Mouse (Mus musculus): ENCODE data around the gene Adgrf4. TPM values are rescaled to one million over a fixed set of nuclear protein-coding genes. Genes with fewer than 3 reads are reported as not detected.

Gene Adgrf4
- polyA plus RNA-seq, 1 experiment, result not detected

DNA sequence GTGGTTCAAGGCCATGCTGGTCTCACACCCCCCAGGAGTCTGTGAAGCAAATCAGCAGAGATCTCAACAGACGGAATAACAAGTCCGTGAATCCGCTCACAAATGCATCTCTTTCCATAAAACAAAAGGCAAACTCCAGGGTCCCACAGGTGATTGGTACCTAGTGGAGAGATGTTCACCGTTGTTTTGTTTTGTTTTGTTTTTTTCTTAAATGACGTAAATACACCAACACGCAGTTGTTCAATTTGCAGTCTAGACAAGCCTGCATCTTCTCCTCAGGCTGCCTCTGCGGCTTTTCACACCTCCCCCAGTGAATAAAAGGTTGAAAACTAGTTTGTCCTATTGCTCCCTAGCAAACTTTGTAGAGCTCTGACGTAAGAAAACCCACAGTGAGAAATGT, 80.8 kb downstream of the Adgrf4 start, which contains the start of gene Opn5:
Gene Opn5, minus strand, starts transcription at position 101 of the 400 bp plus-strand sequence.
- Histone ChIP-seq H3K4me3 (ENCODE audit: low read depth, low read length) (no peak within 1 kb of the TSS), H3K4me1 (ENCODE audit: control insufficient read depth, insufficient read depth, insufficient read length, low read length) (no peaks in the 10 kb centered on the region), H3K36me3 (ENCODE audit: control insufficient read depth, insufficient read depth, low read length) (no peaks in the 10 kb centered on the region), H3K27me3 (ENCODE audit: control insufficient read depth, insufficient read depth, low read length) (peaks cover 3% of the 10 kb centered on the region; the same call in 1 of the 2 replicates), H3K27ac (ENCODE audit: insufficient read depth, low read depth, low read length) (no peak within 1 kb of the TSS)
- no peak for TF ChIP-seq POLR2A (IDR thresholded peaks at IDR 0.05; ENCODE audit: low read depth, low read length)
- TF ChIP-seq CTCF (IDR thresholded peaks at IDR 0.05; ENCODE audit: extremely low read depth, insufficient read length, insufficient replicate concordance, low read depth, low read length), result no peak
- 68% methylated on average over 8 of the region's 8 CpGs for WGBS

DNA sequence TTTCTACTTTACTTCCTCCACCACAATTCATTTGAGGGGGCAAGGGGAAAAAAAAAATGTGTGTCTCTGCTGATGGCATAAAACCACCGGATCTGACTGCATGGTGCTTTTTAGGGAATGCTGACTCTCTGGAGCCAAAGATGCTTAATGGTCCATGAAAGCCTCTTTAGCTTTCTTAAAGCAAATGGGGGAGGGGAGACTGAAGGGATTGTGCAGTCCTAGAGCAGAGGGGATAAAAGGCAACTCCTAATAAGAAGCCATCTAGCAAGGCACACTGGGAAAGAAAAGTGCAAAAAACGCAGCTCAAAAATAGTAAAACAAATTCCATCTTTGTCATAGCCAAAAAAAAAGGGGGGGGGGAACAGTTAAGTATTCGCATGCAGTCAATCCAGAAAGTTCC, 83.8 kb downstream of the Adgrf4 start:
- H3K27ac ChIP-seq (ENCODE audit: insufficient read depth, low read depth, low read length), result no peak overlapping the region
- TF ChIP-seq POLR2A (IDR thresholded peaks at IDR 0.05; ENCODE audit: low read depth, low read length) (no peak), CTCF (IDR thresholded peaks at IDR 0.05; ENCODE audit: extremely low read depth, insufficient read length, insufficient replicate concordance, low read depth, low read length) (no peak)
- H3K27me3 ChIP-seq (ENCODE audit: control insufficient read depth, insufficient read depth, low read length), result peaks cover 3% of the 10 kb centered on the region; the same call in 1 of the 2 replicates
- no peaks in the 10 kb centered on the region for H3K36me3 ChIP-seq (ENCODE audit: control insufficient read depth, insufficient read depth, low read length)
- no peaks in the 10 kb centered on the region for H3K4me1 ChIP-seq (ENCODE audit: control insufficient read depth, insufficient read depth, insufficient read length, low read length)
- H3K4me3 ChIP-seq (ENCODE audit: low read depth, low read length), result no peak overlapping the region
- 69% methylated on average over 3 of the region's 3 CpGs for WGBS

Other genes with a start within 250 kb of the Adgrf4 start
- not detected in 2 replicates for gene Opn5, start 80.9 kb downstream of the Adgrf4 start, polyA plus RNA-seq (2012; rRNA removed)
- gene Adgrf2, start 49.9 kb upstream of the Adgrf4 start, polyA plus RNA-seq (2012; rRNA removed), result 0.05 and 0.06 TPM in 2 replicates
- 8.3 and 17.9 TPM in 2 replicates for gene Cd2ap, start 184.4 kb upstream of the Adgrf4 start, polyA plus RNA-seq (2012; rRNA removed)